Mouse (Mus musculus): Measurements from ENCODE around the gene Snca.
"Not testable (repeated sequence)": the region's sequence is repeated elsewhere in the genome, so short reads cannot be mapped to it uniquely, and the experiment has no call there.

The Snca gene

GRCm38 (mm10) chr6:60717566-60717965, 112.1 kb downstream of the Snca start:
- no peak for DNase-seq (ENCODE audit: low spot score in 2 of 2)

GRCm38 (mm10) chr6:60709997-60710471, 119.6 kb downstream of the Snca start:
- no peak for DNase-seq (ENCODE audit: low spot score in 2 of 2)

- DNase-seq (ENCODE audit: low spot score in 2 of 2): no peak
Measured at GRCm38 (mm10) chr6:60698072-60698471, 131.6 kb downstream of the Snca start.

GRCm38 (mm10) chr6:60687048-60687447, 142.6 kb downstream of the Snca start:
- DNase-seq (ENCODE audit: low spot score in 2 of 2): not testable (repeated sequence)

GRCm38 (mm10) chr6:60682233-60682632, 147.4 kb downstream of the Snca start:
- DNase-seq (ENCODE audit: low spot score in 2 of 2): no peak
